Mouse (Mus musculus): ENCODE results near the gene Fgf2. TPM values are rescaled to one million over a fixed set of nuclear protein-coding genes. Genes with fewer than 3 reads are reported as not detected.

The Fgf2 gene
- polyA plus RNA-seq, 1 experiment from 2014 or later = 0.35 TPM

- H3K4me1 ChIP-seq = no peaks in the 10 kb centered on the region
- no peaks in the 10 kb centered on the region for H3K36me3 ChIP-seq
- WGBS = 80% methylated on average over 4 of the region's 4 CpGs
- no peak overlapping the region for H3K4me3 ChIP-seq
- no peak overlapping the region for H3K27ac ChIP-seq (replicated peaks)
- DNase-seq (ENCODE audit: low spot score) = no peak
- H3K9me3 ChIP-seq (replicated peaks) = no peaks in the 10 kb centered on the region
- H3K27me3 ChIP-seq (ENCODE audit: low read depth, poor library complexity, severe bottlenecking) = no peaks in the 10 kb centered on the region
These were observed 18.4 kb downstream of the Fgf2 start for GRCm38 (mm10) chr3:37366381-37367053.

- no peaks in the 10 kb centered on the region for H3K27me3 ChIP-seq (ENCODE audit: low read depth, poor library complexity, severe bottlenecking)
- H3K9me3 ChIP-seq (replicated peaks) = no peaks in the 10 kb centered on the region
- no peak overlapping the region for H3K27ac ChIP-seq (replicated peaks)
- WGBS = 79% methylated on average over 4 of the region's 4 CpGs
- no peak for DNase-seq (ENCODE audit: low spot score)
- no peaks in the 10 kb centered on the region for H3K4me1 ChIP-seq
- H3K4me3 ChIP-seq = no peak overlapping the region
- H3K36me3 ChIP-seq = no peaks in the 10 kb centered on the region
These were observed 22.3 kb downstream of the Fgf2 start for GRCm38 (mm10) chr3:37370407-37370806.

DNA sequence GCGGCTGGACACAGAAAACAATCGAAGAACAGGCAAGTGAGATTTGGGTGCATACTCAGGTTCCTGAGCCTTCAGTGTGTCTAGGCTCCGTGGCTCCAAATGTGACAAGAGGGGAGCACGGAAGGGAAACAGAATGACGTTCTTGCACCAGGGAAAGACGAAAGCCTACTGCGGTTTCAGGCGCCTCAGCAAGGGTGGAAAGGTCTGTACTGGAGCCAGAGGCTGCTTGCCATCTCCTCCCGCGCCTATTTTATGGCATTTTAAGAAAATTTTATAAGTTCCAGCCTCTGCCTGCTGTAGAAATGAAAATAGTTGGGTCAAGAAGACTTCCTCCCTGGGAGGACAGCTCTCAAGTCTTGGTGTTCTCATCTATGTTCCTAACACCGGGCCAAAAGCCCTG lies 25.6 kb downstream of the Fgf2 start:
- H3K9me3 ChIP-seq (replicated peaks) = no peaks in the 10 kb centered on the region
- no peaks in the 10 kb centered on the region for H3K36me3 ChIP-seq
- peaks cover 4% of the 10 kb centered on the region; the same call in 1 of the 2 replicates for H3K4me1 ChIP-seq
- H3K27me3 ChIP-seq (ENCODE audit: low read depth, poor library complexity, severe bottlenecking) = no peaks in the 10 kb centered on the region
- H3K27ac ChIP-seq (replicated peaks) = no peak overlapping the region
- no peak for DNase-seq (ENCODE audit: low spot score)
- WGBS = 89% methylated on average over 11 of the region's 11 CpGs
- H3K4me3 ChIP-seq = no peak overlapping the region

- H3K27me3 ChIP-seq (ENCODE audit: low read depth, poor library complexity, severe bottlenecking) = no peaks in the 10 kb centered on the region
- H3K4me1 ChIP-seq = peaks cover 4% of the 10 kb centered on the region; the same call in 1 of the 2 replicates
- H3K36me3 ChIP-seq = no peaks in the 10 kb centered on the region
- no peaks in the 10 kb centered on the region for H3K9me3 ChIP-seq (replicated peaks)
- H3K4me3 ChIP-seq = no peak overlapping the region
- no peak overlapping the region for H3K27ac ChIP-seq (replicated peaks)
- no peak for DNase-seq (ENCODE audit: low spot score)
- 80% methylated on average over 6 of the region's 6 CpGs for WGBS
These were observed 29.8 kb downstream of the Fgf2 start for GRCm38 (mm10) chr3:37377926-37378325.

GRCm38 (mm10) chr3:37378412-37378811 lies 30.3 kb downstream of the Fgf2 start:
- Histone ChIP-seq H3K27me3 (ENCODE audit: low read depth, poor library complexity, severe bottlenecking) (no peaks in the 10 kb centered on the region), H3K4me1 (peaks cover 4% of the 10 kb centered on the region; the same call in 1 of the 2 replicates), H3K36me3 (no peaks in the 10 kb centered on the region), H3K4me3 (no peak overlapping the region), H3K27ac (replicated peaks) (no peak overlapping the region), H3K9me3 (replicated peaks) (no peaks in the 10 kb centered on the region)
- DNase-seq (ENCODE audit: low spot score) = no peak
- WGBS = 84% methylated on average over 6 of the region's 6 CpGs

- WGBS = 85% methylated on average over 14 of the region's 14 CpGs
- no peaks in the 10 kb centered on the region for H3K9me3 ChIP-seq (replicated peaks)
- DNase-seq (ENCODE audit: low spot score) = no peak
- no peak overlapping the region for H3K27ac ChIP-seq (replicated peaks)
- H3K4me1 ChIP-seq = peaks cover 4% of the 10 kb centered on the region; the same call in 1 of the 2 replicates
- H3K4me3 ChIP-seq = no peak overlapping the region
- no peaks in the 10 kb centered on the region for H3K36me3 ChIP-seq
- no peaks in the 10 kb centered on the region for H3K27me3 ChIP-seq (ENCODE audit: low read depth, poor library complexity, severe bottlenecking)
These were observed 31.1 kb downstream of the Fgf2 start for GRCm38 (mm10) chr3:37379201-37379600.

GRCm38 (mm10) chr3:37379930-37380881 lies 32.1 kb downstream of the Fgf2 start:
- no peak for DNase-seq (ENCODE audit: low spot score)
- peaks cover 4% of the 10 kb centered on the region; the same call in 1 of the 2 replicates for H3K4me1 ChIP-seq
- H3K27me3 ChIP-seq (ENCODE audit: low read depth, poor library complexity, severe bottlenecking) = no peaks in the 10 kb centered on the region
- no peak overlapping the region for H3K27ac ChIP-seq (replicated peaks)
- H3K36me3 ChIP-seq = no peaks in the 10 kb centered on the region
- H3K4me3 ChIP-seq = no peak overlapping the region
- H3K9me3 ChIP-seq (replicated peaks) = no peaks in the 10 kb centered on the region
- WGBS = 82% methylated on average over 18 of the region's 18 CpGs

DNA sequence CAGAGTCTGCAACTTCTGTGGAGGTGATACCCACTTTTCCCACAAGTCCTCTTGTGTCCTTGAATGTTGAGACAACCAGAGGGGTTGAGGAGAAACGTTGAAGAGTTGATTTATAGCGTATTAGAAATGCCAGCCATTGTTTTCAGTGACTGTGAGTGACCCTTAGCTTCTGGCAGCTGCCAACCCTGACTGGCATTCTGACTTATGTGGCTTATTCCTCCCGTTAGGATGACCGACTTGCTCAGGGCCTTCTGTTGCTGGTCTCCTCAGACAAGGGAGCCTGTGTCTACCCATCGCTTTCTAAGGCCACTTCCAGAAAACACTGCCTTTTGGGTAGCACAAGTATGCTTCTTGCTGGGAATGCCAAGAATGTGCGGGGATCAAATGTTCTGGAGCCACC lies 33.3 kb downstream of the Fgf2 start:
- Histone ChIP-seq H3K36me3 (no peaks in the 10 kb centered on the region), H3K4me1 (peaks cover 4% of the 10 kb centered on the region; the same call in 1 of the 2 replicates), H3K4me3 (no peak overlapping the region), H3K27me3 (ENCODE audit: low read depth, poor library complexity, severe bottlenecking) (no peaks in the 10 kb centered on the region), H3K27ac (replicated peaks) (no peak overlapping the region), H3K9me3 (replicated peaks) (no peaks in the 10 kb centered on the region)
- 80% methylated on average over 6 of the region's 6 CpGs for WGBS
- no peak for DNase-seq (ENCODE audit: low spot score)

DNA sequence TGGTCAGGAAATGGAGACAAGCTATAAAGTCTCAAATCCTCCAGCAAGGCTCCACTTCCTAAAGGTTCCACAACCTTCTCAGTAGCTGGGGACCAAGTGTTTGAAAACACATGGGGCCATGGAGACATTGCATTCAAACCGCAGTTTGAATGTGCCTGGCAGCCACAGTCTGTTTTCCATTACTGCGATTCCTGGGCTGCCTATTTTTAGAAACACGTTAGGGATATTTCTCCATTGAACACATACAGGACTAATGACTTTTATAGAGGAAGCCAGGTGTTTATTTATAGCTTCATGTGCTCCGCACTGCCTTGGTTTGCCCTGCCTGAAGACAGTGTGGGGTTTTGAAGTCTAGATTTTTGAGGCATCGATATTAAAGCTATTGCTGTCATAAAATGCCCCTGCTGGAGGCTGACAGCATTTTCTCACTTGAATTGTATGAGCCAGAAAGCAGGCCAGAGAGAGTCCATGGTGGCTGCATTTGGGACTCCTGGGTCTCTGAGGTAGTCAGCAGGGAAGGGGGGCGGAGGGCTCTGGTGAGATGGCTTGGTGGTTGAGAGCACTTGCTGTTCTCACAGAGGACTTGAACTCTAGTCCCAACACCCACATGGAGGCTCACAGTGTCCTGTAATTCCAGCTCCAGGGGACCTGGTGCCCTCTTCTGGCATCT lies 35.1 kb downstream of the Fgf2 start:
- WGBS = 89% methylated on average over 6 of the region's 6 CpGs
- H3K27ac ChIP-seq (replicated peaks) = no peak overlapping the region
- H3K9me3 ChIP-seq (replicated peaks) = no peaks in the 10 kb centered on the region
- H3K4me3 ChIP-seq = no peak overlapping the region
- no peaks in the 10 kb centered on the region for H3K4me1 ChIP-seq
- H3K27me3 ChIP-seq (ENCODE audit: low read depth, poor library complexity, severe bottlenecking) = no peaks in the 10 kb centered on the region
- DNase-seq (ENCODE audit: low spot score) = no peak
- no peaks in the 10 kb centered on the region for H3K36me3 ChIP-seq

GRCm38 (mm10) chr3:37387310-37387709 lies 39.2 kb downstream of the Fgf2 start:
- no peaks in the 10 kb centered on the region for H3K36me3 ChIP-seq
- DNase-seq (ENCODE audit: low spot score) = no peak
- H3K4me1 ChIP-seq = no peaks in the 10 kb centered on the region
- 90% methylated on average over 6 of the region's 6 CpGs for WGBS
- H3K27ac ChIP-seq (replicated peaks) = no peak overlapping the region
- no peak overlapping the region for H3K4me3 ChIP-seq
- H3K9me3 ChIP-seq (replicated peaks) = peaks cover 9% of the 10 kb centered on the region
- no peaks in the 10 kb centered on the region for H3K27me3 ChIP-seq (ENCODE audit: low read depth, poor library complexity, severe bottlenecking)

DNA sequence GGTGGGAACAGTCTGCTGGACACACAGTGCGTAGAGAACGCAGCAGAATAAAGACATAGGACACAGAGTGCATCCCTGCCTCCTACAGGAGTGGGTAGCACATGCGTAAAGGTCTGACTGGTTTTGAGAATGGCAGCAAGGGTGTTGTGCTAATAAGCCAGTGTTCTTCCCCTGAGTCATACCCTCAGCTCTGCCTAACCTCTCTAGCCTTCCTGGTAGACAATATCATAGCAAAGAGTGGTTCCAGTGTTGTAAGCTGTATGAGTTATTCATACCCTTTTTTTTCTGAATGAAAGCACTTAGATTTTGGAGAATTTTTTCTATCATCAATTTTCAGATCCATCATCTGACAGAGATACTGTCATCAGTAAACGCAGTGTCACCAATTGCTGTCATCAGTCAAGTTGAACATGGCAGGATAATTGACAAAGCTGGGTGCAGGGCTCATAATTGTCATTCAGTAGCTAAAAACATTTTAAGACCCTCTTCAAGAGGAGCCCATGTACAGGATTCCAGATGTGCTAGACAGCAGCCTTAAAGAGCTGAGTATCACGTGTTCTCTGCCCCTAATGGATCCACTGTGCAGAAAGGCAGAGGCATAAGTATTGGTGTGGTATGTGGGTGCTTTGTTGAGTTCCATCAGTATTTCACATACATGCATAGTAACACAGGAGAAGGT lies 48.9 kb downstream of the Fgf2 start:
- Histone ChIP-seq H3K36me3 (no peaks in the 10 kb centered on the region), H3K4me3 (no peak overlapping the region), H3K4me1 (no peaks in the 10 kb centered on the region), H3K27me3 (ENCODE audit: low read depth, poor library complexity, severe bottlenecking) (no peaks in the 10 kb centered on the region), H3K27ac (replicated peaks) (no peak overlapping the region), H3K9me3 (replicated peaks) (no peaks in the 10 kb centered on the region)
- WGBS = 89% methylated on average over 5 of the region's 5 CpGs
- no peak for DNase-seq (ENCODE audit: low spot score)

DNA sequence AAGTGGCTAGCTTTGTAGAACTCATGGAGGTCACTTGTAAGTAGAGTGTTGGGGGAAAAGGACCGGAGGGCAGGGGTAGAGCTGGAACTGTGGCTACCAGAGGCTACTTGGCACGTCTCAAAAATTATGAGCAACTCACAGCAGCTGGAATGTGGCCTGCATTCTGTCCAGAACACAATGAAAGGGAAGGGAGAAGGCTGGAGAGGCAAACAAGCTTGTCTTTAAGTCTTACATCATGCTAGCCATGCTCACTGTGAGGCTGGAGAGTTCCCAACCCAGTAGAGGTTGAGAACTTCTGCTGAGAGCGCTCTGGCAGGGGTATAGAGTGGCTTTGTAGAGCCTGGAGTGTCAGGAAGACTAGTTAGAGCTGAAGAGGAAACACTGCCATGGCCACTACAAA lies 49.5 kb downstream of the Fgf2 start:
- no peaks in the 10 kb centered on the region for H3K9me3 ChIP-seq (replicated peaks)
- no peak for DNase-seq (ENCODE audit: low spot score)
- H3K36me3 ChIP-seq = no peaks in the 10 kb centered on the region
- H3K27me3 ChIP-seq (ENCODE audit: low read depth, poor library complexity, severe bottlenecking) = no peaks in the 10 kb centered on the region
- H3K4me1 ChIP-seq = no peaks in the 10 kb centered on the region
- 78% methylated on average over 3 of the region's 3 CpGs for WGBS
- no peak overlapping the region for H3K27ac ChIP-seq (replicated peaks)
- no peak overlapping the region for H3K4me3 ChIP-seq
